In the genomic region with DNA sequence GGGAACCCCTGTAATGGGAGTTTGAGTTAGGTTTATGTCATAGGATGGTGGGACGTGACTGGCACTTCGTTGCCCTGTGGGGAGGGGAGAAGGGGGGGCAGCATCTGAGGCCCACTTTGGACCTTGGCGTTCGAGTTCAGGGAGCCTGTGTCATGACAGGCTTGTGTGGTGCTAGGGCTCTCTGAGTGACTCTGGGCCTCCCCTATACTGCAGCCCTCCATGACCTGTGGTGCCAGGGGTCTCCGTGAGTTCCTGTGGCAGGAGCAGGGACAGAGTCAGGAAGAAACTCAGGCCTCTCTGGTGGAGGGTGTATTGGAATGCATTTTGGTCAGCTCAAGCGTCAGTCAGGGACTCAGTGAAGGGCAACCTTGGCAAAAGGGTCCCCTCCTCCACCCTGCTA, we compare ENCODE assay signal across 9 mouse cellular contexts. TPM values are rescaled to one million over a fixed set of nuclear protein-coding genes. Genes with fewer than 3 reads are reported as not detected.
DNase-seq lines count a peak whose midpoint lies in the region; ATAC-seq and TF ChIP-seq lines count a peak whose summit lies in the region.
"Had no signal": no experiment of that assay in that cellular context is flagged by ENCODE, and none has a peak within 500 bp of the region (broad histone marks: within the 10 kb centered on the region; RNA-seq: fewer than 3 reads in every experiment).

No protein-coding gene starts in this region.

- ATAC-seq in kidney, embryonic 16.5 days (ENCODE audit: low FRiP score, low TSS enrichment): peak; percentile 51; the same call in 1 of the 2 replicates
- peak; percentile 15 for ATAC-seq in erythroblast, adult 5-6 weeks (replicated peaks; ENCODE audit: low FRiP score, poor library complexity, severe bottlenecking)
- ATAC-seq in liver, postnatal 0 days: peak; percentile 26

- TF ChIP-seq POLR2A in bone marrow macrophage, adult 2 months (IDR thresholded peaks at IDR 0.05; ENCODE audit: borderline replicate concordance, low read depth, low read length): no peak
- no peak for TF ChIP-seq POLR2A in cerebellum, adult 2 months (IDR thresholded peaks at IDR 0.05; ENCODE audit: borderline replicate concordance, insufficient read depth, low read length)

- peak overlapping the region; percentile 38 for H3K4me3 ChIP-seq in kidney, embryonic 16.5 days (ENCODE audit: low read length)
- H3K4me3 ChIP-seq in bone marrow macrophage, adult 2 months (ENCODE audit: insufficient read depth, low read length): peak overlapping the region; percentile 78
- peak overlapping the region; percentile 62 for H3K4me3 ChIP-seq in liver, postnatal 0 days (ENCODE audit: low read depth, low read length)
- no peak overlapping the region for H3K4me3 ChIP-seq in cerebellum, adult 2 months (replicated peaks; ENCODE audit: insufficient read depth, low read depth, low read length)

- H3K4me2 ChIP-seq in kidney, embryonic 16.5 days (replicated peaks; ENCODE audit: low read depth, low read length): peak overlapping the region; percentile 32
- H3K4me2 ChIP-seq in liver, postnatal 0 days (ENCODE audit: low read depth, low read length): peak overlapping the region; percentile 70

- H3K4me1 ChIP-seq in kidney, embryonic 16.5 days (ENCODE audit: insufficient read depth, low read length): 0 out of 2 replicates have a peak, but pooled peaks cover 4% of the 10 kb centered on the region
- peaks cover 41% of the 10 kb centered on the region for H3K4me1 ChIP-seq in bone marrow macrophage, adult 2 months (ENCODE audit: control insufficient read depth, insufficient read depth, low read length)
- peaks cover 47% of the 10 kb centered on the region for H3K4me1 ChIP-seq in liver, postnatal 0 days (ENCODE audit: insufficient read depth)
- H3K4me1 ChIP-seq in cerebellum, adult 2 months (ENCODE audit: control insufficient read depth, insufficient read depth, low read length): peaks cover 6% of the 10 kb centered on the region

- H3K9ac ChIP-seq in kidney, embryonic 16.5 days (replicated peaks; ENCODE audit: low read length): peak overlapping the region; percentile 44; the same call in 1 of the 2 replicates
- H3K9ac ChIP-seq in liver, postnatal 0 days (replicated peaks): peak overlapping the region; percentile 80

- 64% methylated on average over 6 of the region's 6 CpGs for WGBS in kidney, embryonic 16.5 days
- WGBS in liver, postnatal 0 days (ENCODE audit: insufficient replicate concordance): 14% methylated on average over 6 of the region's 6 CpGs
- 83% methylated on average over 6 of the region's 6 CpGs for WGBS in cerebellum, adult 2 months

- H3K9me3 ChIP-seq in kidney, embryonic 16.5 days (ENCODE audit: low read length): no peaks in the 10 kb centered on the region
- no peaks in the 10 kb centered on the region for H3K9me3 ChIP-seq in liver, postnatal 0 days (ENCODE audit: low read length)

- no peaks in the 10 kb centered on the region for H3K36me3 ChIP-seq in kidney, embryonic 16.5 days (ENCODE audit: insufficient read depth, low read length)
- 0 out of 2 replicates have a peak, but pooled peaks cover 4% of the 10 kb centered on the region for H3K36me3 ChIP-seq in liver, postnatal 0 days (replicated peaks; ENCODE audit: insufficient read depth, low read length)

- H3K27me3 ChIP-seq in kidney, embryonic 16.5 days (ENCODE audit: insufficient read depth, low read length): no peaks in the 10 kb centered on the region
- H3K27me3 ChIP-seq in liver, postnatal 0 days (ENCODE audit: insufficient read depth, low read length): no peaks in the 10 kb centered on the region
- no peaks in the 10 kb centered on the region for H3K27me3 ChIP-seq in cerebellum, adult 2 months (ENCODE audit: control insufficient read depth, insufficient read depth, low read length)
- H3K27me3 ChIP-seq: Patski had no signal

- no peak for TF ChIP-seq CTCF in bone marrow macrophage, adult 2 months (IDR thresholded peaks at IDR 0.05; ENCODE audit: low read depth, low read length)
- no peak for TF ChIP-seq CTCF in liver, postnatal 0 days (IDR thresholded peaks at IDR 0.05; ENCODE audit: low read depth)
- TF ChIP-seq CTCF in cerebellum, adult 2 months (IDR thresholded peaks at IDR 0.05; ENCODE audit: borderline replicate concordance, insufficient read depth, low read depth, low read length): no peak

- no peak for DNase-seq in kidney, postnatal 25 days
- DNase-seq in liver, postnatal 0 days: no peak
- no peak for DNase-seq in adrenal gland, adult 8-10 months
- DNase-seq in cerebellum, adult 2 months: no peak
- DNase-seq: cerebellum, adult 11-12 months had no signal

- peak overlapping the region; percentile 68; the same call in 1 of the 2 replicates for H3K27ac ChIP-seq in kidney, embryonic 16.5 days (ENCODE audit: low read length)
- peak overlapping the region; percentile 94 for H3K27ac ChIP-seq in bone marrow macrophage, adult 2 months (ENCODE audit: insufficient read depth, low read depth, low read length)
- H3K27ac ChIP-seq in liver, postnatal 0 days (ENCODE audit: low read depth): peak overlapping the region; percentile 96
- H3K27ac ChIP-seq in cerebellum, adult 2 months (ENCODE audit: insufficient read depth, low read length): no peak overlapping the region

- no peak for TF ChIP-seq EP300 in liver, postnatal 0 days (IDR thresholded peaks at IDR 0.05; ENCODE audit: low read depth)

RNA-seq across cellular contexts. Expression of a gene that starts 0.6 kb away (rescaled TPM):
- 8.6 and 9.1 TPM in 2 replicates for polyA plus RNA-seq in kidney, embryonic 16.5 days (2015; fragmentation: Nextera tagmentation; extraction: Ambion mirVana)
- polyA plus RNA-seq in bone marrow macrophage, adult 2 months (2012; ENCODE audit: insufficient read depth, insufficient read length, missing spikeins): 174 and 202 TPM in 2 replicates
- 50.1 and 53.1 TPM in 2 replicates for total RNA-seq in erythroblast, adult 5-6 weeks (2015; ENCODE audit: low replicate concordance)
- total RNA-seq in erythroblast, adult 5-6 weeks (2017; ENCODE audit: low replicate concordance): 19.9 and 25.2 TPM in 2 replicates
- 11.3 and 13.3 TPM in 2 replicates for polyA plus RNA-seq in liver, postnatal 0 days (2015; fragmentation: Nextera tagmentation; extraction: Ambion mirVana)
- total RNA-seq in adrenal gland, adult 8-10 months (2022): 10 to 100 TPM; 16.8 to 37.9 (median 21.4) TPM
- polyA plus RNA-seq in cerebellum, adult 2 months (2012; rRNA removed): 4.7 and 5.6 TPM in 2 replicates

RNA-seq across cellular contexts. Expression of a gene that starts 47.0 kb away (rescaled TPM):
- polyA plus RNA-seq in kidney, embryonic 16.5 days (2015; fragmentation: Nextera tagmentation; extraction: Ambion mirVana): 2.0 and 2.7 TPM in 2 replicates
- not detected in 2 replicates for polyA plus RNA-seq in bone marrow macrophage, adult 2 months (2012; ENCODE audit: insufficient read depth, insufficient read length, missing spikeins)
- not detected in 2 replicates for total RNA-seq in erythroblast, adult 5-6 weeks (2015; ENCODE audit: low replicate concordance)
- not detected in 2 replicates for total RNA-seq in erythroblast, adult 5-6 weeks (2017; ENCODE audit: low replicate concordance)
- polyA plus RNA-seq in liver, postnatal 0 days (2015; fragmentation: Nextera tagmentation; extraction: Ambion mirVana): 5.6 and 7.9 TPM in 2 replicates
- under 1 TPM; 0.20 to 0.95 (median 0.52) TPM for total RNA-seq in adrenal gland, adult 8-10 months (2022)
- 21.8 and 25.5 TPM in 2 replicates for polyA plus RNA-seq in cerebellum, adult 2 months (2012; rRNA removed)

Comparison
In these comparisons a context has a peak if more than half of its experiments do, and no peak if none do; other contexts are left out.
1. RNA of a gene that starts 0.6 kb away (polyA plus RNA-seq): 174 to 202 TPM in bone marrow macrophage, adult 2 months; 11.3 to 13.3 TPM in liver, postnatal 0 days, 8.6 to 9.1 TPM in kidney, embryonic 16.5 days and 4.7 to 5.6 TPM in cerebellum, adult 2 months; every median in the first group is over 10 times any median in the second.
2. Peak in every context shown above with its lines, with median percentiles within 50 percentile points of each other: ATAC-seq.